Mouse (Mus musculus) T-helper 1 cell (primary cell): ENCODE measurements around the gene Sp110.
"Not testable (repeated sequence)": the region's sequence is repeated elsewhere in the genome, so short reads cannot be mapped to it uniquely, and the experiment has no call there.

ENCODE experiments used
- in situ Hi-C: fragments of 300-600 bp; cut with MboI, MseI; formaldehyde crosslinking; loops from one replicate; pipeline ENCODE4 v1.15.1; 2025; ENCODE audit warnings: high pct_unique_total_duplicates

Sp110 gene

DNA sequence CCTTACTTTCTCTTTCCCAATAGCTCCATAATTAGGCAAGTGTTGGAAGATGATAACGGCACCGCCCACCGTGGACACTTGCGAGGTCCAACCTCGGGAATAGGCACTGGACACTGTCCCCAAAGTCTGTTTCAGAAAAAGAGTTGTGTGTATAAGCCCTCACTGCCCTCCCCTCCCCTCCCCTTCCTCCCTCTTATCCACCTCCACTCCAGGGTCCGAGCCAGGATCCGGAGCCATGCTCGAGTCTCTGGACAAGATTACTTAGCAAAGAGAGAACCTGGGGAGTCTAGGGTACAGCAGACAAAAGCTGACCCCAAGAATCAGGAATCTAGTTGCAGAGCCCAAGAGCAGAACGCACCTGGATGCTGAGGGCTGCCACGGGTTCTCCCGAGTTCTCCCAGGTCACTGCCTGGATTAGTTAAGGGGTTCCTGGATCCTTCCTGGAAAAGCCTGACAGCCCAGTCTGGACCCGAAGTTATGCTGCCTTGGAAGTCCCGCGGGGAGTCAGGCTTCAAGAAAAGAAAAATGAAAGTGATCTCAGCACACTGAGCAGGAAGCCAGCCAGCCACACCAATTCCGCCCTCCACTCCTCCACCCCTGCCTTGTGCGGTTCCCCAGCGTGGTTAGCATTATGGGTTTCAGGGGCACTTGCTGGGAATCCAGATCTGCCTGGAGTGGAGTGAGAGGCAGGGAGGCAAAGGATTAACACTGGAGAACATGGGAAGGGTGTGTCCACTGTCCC, at the start of gene Sp110:
Gene Sp110 (minus strand): TSS at position 547 of the 742 bp plus-strand sequence.
- in situ Hi-C loops: loop anchor here (5.0 to 25.0 kb wide), 4 partner anchors 139 to 486 kb away; partner anchors contain the start of gene C130026I21Rik

- in situ Hi-C loops: loop anchor here (5.0 kb wide), 1 partner anchor 451 kb away; no protein-coding TSS in a partner anchor
Measured at GRCm38 (mm10) chr1:85638144-85638543, 39.5 kb upstream of the Sp110 start.

DNA sequence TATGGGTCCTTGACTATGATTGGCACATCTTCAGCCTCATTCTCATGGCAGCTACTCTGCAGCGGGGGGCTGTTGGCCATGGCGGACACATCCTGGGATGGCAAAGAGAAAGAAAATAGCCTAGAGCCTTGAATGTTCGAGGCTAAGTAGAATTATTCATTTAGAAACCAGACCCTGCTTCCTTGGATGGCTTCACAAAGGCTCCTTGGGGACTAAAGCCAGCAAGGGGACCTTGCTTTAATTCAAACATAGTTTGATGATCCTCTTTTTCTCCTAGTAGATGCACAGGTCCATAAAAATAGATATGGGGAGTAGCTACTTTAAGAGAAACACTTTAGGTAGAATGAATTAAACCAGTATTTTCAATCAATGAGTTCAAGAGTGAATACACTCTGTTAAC, 38.3 kb upstream of the Sp110 start:
- in situ Hi-C loops: loop anchor here (5.0 kb wide), 1 partner anchor 450 kb away; no protein-coding TSS in a partner anchor

DNA sequence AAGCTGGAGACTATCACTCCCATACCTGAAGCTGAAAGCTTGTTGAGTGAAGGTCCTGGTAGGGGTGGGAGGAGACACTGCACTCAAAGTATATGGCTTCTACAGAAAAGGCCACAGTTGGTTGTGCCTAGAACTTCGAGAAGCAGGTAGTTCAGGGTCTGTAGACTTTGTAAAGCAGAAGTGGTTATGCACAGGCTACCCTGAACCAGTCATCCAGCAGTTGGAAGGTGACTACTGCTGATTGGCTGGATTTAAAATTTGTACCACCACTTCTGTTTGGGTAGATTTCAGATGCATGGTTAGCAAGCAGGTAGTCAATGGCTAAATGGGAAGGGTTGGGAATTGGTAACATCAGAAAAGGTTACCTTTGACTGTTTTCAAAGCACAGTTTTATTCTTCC, 20.1 kb upstream of the Sp110 start:
- in situ Hi-C loops: loop anchor here (10.0 kb wide), 1 partner anchor 364 kb away; no protein-coding TSS in a partner anchor

- in situ Hi-C loops: loop anchor here (10.0 kb wide), 1 partner anchor 362 kb away; no protein-coding TSS in a partner anchor
Measured at GRCm38 (mm10) chr1:85617161-85617560, 18.5 kb upstream of the Sp110 start.

DNA sequence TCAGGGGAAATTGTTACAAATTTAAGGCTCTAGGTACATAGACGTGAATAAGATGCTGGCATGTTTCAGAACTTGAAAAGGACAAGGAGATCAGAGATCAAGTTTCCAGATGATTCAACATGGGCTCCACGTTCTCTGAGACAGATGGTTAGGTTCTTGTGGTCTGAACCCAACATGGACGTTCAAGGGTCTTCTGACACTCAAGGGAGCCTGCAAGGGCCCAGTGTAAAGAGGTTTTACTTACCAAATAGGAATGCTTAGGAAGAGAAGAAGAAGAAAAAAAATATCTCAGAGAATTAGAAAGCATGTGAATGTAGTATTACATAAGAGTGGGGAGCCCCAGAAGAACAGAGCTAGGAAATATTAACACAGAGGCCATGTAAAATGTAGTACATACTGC, 17.2 kb upstream of the Sp110 start:
- in situ Hi-C loops: loop anchor here (10.0 kb wide), 1 partner anchor 361 kb away; no protein-coding TSS in a partner anchor

- in situ Hi-C loops: loop anchor here (10.0 kb wide), 1 partner anchor 360 kb away; no protein-coding TSS in a partner anchor
Measured at GRCm38 (mm10) chr1:85615096-85615495, 16.5 kb upstream of the Sp110 start.

DNA sequence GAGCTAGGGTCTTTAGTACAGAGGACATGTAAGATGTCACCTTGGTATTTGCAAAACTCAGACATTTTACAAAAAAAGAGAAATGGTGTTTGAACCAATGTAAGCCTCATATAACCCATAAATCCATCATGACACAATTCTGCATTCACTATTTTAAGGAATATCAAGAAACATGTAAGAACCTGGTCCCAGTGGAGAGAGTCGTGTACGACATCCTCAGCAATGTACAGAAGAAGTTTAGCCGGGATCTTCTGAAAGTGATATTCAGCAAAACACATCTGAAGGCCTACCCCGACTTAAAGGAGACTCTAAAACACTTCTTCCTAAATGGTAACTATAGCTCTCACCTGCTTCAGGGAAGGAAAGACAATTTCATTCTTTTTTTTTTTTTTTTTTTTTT, 12.0 kb upstream of the Sp110 start:
- in situ Hi-C loops: loop anchor here (10.0 kb wide), 1 partner anchor 356 kb away; no protein-coding TSS in a partner anchor

GRCm38 (mm10) chr1:85608361-85608760, 9.7 kb upstream of the Sp110 start:
- in situ Hi-C loops: not testable (repeated sequence)

- in situ Hi-C loops: not testable (repeated sequence)
Measured at GRCm38 (mm10) chr1:85604341-85604740, 5.7 kb upstream of the Sp110 start.

DNA sequence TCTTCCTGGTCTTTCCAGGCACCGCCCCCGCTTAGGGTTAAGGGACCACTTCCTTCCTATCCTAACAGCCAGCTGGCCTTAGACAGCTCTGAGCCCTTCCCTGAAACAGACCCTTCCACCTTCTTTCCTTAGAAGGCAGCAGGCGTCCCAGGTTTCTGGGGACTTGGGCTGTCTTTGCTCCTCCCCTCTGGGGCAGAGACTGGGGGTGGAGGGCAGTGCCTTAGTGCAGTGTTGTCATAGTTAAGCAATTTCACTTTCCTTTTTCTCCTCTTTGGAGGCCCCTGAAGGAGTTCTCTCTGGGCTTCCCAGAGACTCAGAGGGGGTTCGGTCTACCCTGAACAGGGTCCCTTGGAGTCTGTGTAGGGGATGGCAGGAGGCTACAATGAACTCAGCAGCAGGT, 2.2 kb upstream of the Sp110 start:
- in situ Hi-C loops: not testable (repeated sequence)

DNA sequence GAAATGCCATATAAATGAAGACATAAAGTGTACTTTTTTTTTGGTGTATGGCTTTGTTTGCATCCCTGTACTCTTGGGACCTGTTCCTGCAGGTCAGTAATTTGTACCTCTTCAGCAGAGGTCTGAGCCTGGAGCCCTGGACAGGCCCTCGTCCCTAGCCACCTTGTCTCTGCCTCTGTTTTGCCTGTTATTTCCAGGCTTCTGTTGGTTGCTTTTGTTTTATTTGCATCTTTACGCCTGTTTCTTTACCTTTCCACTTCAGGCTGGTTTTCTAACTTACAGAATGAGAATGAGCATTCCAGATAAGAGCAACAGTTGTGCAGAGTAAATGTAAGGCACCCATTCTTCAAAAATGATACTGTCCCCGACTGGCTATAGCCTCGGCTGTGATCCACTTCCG, 1.5 kb upstream of the Sp110 start, which contains the start of gene Sp140:
Gene Sp140 (plus strand): TSS at position 301 of the 400 bp plus-strand sequence.
- in situ Hi-C loops: not testable (repeated sequence)

GRCm38 (mm10) chr1:85592526-85592925, 6.1 kb downstream of the Sp110 start:
- in situ Hi-C loops: loop anchor here (10.0 to 25.0 kb wide), 2 partner anchors 145 to 222 kb away; no protein-coding TSS in a partner anchor

GRCm38 (mm10) chr1:85588697-85589096, 9.9 kb downstream of the Sp110 start:
- in situ Hi-C loops: loop anchor here (25.0 kb wide), 1 partner anchor 149 kb away; no protein-coding TSS in a partner anchor

- in situ Hi-C loops: loop anchor here (5.0 to 25.0 kb wide), 2 partner anchors 86 to 156 kb away; no protein-coding TSS in a partner anchor
Measured at GRCm38 (mm10) chr1:85581518-85581917, 17.1 kb downstream of the Sp110 start.

DNA sequence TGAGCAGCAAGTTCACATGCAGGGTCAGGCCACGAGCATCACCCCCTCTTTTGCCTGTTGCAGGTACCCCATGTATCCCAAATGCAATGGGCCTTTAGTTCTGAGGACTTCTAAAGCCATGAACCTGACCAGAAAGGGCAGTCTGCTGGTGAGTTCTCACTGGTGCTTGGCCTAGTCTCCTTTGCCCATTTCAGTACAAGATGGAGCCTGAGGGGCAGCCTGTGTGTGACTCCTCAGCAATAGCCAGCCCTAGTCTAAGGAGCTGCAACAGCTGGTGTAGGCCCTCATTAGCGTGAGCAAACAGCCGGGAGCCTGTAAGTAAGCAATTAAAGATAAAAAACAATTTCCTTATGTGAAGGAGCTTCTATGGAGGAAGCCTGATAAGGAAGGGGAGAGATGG, 18.0 kb downstream of the Sp110 start:
- in situ Hi-C loops: loop anchor here (5.0 to 25.0 kb wide), 2 partner anchors 87 to 157 kb away; no protein-coding TSS in a partner anchor

DNA sequence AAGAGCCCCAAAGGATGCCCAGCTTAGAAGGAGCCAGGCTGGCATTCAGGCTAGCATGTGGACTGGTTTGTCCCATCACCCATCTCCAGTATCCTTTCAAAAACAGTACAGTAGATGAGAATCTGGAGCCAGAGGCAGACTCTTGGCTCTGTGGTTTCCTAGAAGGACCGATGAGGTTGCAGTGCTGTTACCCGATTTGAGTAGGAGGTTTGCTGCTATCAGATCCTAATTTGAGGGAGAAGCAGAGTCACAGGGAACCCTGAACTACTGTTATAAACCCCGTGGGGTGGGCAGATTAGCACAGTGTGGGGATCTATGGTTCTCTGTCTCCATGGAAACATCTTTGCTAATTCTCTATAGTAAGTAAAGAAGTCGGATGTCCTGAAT, 18.5 kb downstream of the Sp110 start:
- in situ Hi-C loops: loop anchor here (5.0 to 25.0 kb wide), 2 partner anchors 87 to 157 kb away; no protein-coding TSS in a partner anchor

DNA sequence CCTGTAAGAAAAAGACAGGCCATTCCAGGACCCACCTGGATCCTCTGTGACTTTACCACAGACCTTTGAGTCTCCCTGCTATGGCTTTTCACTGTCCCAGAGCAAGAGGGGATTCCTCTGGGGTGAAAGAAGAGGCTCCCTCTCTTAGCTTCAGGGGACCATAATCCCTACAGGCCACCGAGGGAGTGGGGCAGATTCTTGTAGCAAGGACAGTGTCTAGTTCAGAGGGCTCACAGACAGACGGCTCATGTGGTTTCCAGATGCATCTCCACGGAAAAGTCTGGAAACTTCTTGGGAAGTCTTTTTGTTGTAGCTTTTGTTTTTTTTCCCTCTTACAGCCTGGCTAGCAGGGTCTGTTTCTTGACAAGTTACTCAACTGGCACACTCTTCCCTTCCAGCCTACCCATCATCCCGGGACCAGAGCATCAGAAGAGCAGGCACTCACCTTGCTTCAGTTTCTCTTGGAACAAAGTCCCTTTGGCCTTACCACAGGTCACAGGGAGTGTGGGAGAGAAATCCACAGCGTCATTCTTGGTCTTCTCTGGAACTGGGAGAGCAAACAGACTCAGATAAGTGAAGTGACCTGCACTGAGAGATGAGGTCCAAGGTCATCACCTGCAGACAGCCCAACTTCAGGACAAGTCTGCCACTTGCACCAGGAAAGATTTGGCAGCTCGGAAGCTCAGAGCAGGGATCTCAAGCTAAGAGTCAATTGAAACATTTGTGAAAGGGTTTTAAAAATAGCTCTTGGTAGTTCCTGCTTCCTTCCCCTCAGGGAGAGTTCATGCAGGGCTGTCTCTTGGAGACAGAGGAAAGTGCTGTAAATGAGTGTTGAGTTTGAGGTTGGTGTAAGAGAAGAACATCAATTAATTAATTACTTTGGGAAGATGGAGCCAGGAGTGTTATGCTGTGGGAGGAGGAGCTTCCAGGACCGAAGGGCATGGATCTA, 19.1 kb downstream of the Sp110 start:
- in situ Hi-C loops: loop anchor here (5.0 to 25.0 kb wide), 4 partner anchors 88 to 587 kb away; no protein-coding TSS in a partner anchor

DNA sequence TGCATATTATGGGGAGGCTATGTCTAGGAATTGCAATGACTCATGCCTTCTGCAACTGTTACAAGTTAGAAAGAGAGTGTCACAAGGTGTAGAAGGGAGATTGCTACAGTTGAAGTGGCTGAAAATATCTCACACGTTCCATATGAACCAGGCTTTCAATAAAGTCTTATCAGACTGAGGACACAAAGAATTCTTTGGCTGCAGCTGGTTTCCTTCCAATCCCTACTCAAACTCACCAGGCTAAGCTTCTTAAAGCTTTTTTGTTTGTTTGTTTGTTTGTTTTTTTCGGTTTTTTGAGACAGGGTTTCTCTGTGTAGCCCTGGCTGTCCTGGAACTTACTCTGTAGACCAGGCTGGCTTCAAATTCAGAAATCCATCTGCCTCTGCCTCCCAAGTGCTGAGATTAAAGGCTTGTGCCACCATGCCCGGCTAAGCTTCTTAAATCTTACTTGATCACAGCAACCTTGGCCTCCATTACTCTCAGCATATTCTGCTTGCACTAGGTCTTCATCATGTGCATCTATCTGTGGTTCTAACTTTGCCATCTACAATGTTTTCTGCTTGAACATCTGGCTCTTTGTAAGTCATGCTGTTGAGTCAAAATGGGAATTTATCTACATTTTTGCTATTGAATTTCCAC, 20.1 kb downstream of the Sp110 start:
- in situ Hi-C loops: loop anchor here (5.0 to 25.0 kb wide), 3 partner anchors 124 to 586 kb away; no protein-coding TSS in a partner anchor

- in situ Hi-C loops: loop anchor here (5.0 to 25.0 kb wide), 3 partner anchors 121 to 583 kb away; no protein-coding TSS in a partner anchor
Measured at GRCm38 (mm10) chr1:85575376-85575775, 23.2 kb downstream of the Sp110 start, which contains the start of gene G530012D18Rik. Gene G530012D18Rik (plus strand): TSS chr1:85575676.
